Mouse (Mus musculus) liver, embryonic 18 days (tissue): ENCODE results near the gene Dennd5a. TPM values are rescaled to one million over a fixed set of nuclear protein-coding genes. Genes with fewer than 3 reads are reported as not detected.

Experiments
- polyA plus RNA-seq: library from polyadenylated mRNA; depleted of rRNA; stranded (reverse); fragments of >200 nt; gene quantifications from 2 replicates; pipeline ENCODE4 v1.2.3, GENCODE M21; 2012; rRNA removed

The Dennd5a gene
- polyA plus RNA-seq = 18.3 and 21.4 TPM in 2 replicates

DNA sequence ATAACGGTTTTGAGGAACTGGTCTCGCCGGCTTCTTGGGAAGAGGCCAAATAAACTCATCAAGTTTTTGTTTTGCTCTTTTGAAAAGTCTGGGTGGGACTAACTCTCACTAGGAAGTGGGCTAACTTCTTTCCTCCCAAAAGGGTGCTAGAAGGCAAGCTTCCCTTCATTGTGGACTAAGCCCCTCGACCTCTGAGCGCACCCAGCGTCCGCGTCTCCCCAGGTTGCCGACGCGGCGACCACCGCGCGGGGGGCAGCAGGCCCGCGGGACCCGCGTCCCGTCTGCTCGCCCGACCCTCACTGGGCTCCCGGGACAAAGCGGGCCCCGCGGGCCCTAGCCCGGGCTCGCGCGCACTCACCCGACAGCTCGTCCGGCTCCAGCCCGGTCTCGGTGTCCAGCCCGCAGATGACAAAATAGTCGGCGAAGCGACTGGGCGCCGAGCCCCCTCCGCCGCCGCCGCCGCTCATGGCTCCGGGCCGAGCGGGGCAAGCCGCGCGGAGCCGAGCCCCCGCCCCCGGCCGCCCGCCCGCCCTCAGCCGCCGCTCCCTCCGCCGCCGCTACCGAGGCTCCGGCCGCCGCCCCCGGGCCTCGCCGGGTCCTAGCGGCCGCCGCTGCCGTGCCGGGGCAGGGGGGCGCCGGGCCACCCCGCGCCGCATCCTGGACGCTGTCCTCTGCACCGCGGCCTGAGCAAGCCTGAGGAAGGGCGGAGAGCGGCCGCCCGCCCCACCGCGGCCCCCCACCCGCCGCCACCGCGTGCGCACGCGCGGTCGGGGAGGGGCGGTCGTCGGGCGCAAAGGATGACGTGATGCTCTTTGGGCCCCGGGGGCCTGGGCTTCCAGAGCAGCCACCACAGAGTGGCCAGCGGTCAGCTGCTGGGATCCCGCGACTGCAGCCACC is at the start of gene Dennd5a:
Gene Dennd5a, minus strand, starts transcription at position 755 of the 897 bp plus-strand sequence.

DNA sequence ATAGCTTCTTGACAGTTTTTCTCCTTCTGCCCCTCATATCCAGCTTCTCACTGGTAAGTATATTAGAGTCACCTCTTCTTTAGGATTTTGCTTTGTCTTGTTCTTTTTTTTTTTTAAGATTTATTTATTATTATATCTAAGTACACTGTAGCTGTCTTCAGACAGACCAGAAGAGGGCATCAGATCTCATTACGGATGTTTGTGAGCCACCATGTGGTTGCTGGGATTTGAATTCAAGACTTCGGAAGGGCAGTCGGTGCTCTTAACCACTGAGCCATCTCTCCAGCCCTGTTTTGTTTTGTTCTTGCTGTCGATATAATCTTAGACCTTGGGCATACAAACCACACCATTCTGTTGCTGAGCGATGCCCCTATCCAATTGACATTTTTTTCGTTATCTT is 26.5 kb upstream of the Dennd5a start, which contains the start of gene Tmem41b:
Gene Tmem41b, minus strand, starts transcription at position 155 of the 400 bp plus-strand sequence.

DNA sequence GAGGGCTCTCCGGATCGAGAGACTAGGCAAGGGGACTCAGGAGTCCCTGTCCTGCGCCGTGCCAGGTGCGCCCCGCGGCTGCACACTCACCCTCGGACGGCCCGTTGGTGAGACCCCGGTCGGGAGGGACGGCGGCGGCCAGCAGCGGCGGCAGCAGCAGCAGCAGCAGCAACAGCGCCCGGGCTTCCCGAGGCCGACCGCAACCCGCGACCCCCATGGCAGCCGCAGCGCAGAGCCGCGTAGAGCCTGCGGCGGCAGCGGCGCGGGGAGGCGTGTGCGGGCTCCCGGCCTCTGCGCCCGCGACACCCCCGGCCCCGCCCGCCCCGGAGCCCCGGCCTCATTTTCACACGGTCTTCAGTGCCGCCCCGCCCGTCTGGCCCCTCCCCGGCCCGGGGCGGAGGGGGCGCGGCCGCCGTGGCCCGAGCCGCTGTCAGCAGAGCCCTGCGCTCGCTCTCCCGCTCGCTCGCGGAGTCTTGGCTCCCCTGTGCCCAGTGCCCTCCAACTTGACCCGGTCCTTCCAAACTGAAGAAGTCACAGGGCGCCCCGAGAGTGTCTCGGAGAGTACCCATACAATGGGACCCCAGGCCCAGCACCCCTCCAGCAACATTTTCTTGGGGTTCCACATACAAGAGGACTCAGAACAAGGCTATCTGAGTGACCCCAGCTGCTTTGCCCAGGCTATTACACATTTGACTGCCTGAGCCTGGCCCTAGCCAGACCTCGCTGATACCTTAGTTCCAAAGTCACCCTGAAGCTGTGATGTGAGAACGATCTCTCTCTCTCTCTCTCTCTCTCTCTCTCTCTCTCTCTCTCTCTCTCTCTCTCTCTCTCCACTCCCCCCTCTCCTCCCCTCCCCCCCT is 94.7 kb downstream of the Dennd5a start, which contains the start of gene Scube2:
Gene Scube2, minus strand, starts transcription at position 310 of the 860 bp plus-strand sequence.

Other genes starting within 250 kb of the Dennd5a start
- 0.02 TPM in 1 of 2 replicates, not detected in the other for gene BC051019, start 236.6 kb downstream of the Dennd5a start, polyA plus RNA-seq
- 0.07 TPM in 1 of 2 replicates, not detected in the other for gene Ascl3, start 228.7 kb downstream of the Dennd5a start, polyA plus RNA-seq
- 17.9 and 18.6 TPM in 2 replicates for gene Tmem9b, start 207.6 kb downstream of the Dennd5a start, polyA plus RNA-seq
- 0.14 and 0.24 TPM in 2 replicates for gene Nrip3, start 178.4 kb downstream of the Dennd5a start, polyA plus RNA-seq
- gene Scube2, start 94.8 kb downstream of the Dennd5a start, polyA plus RNA-seq = 0.02 and 0.04 TPM in 2 replicates
- gene Tmem41b, start 26.5 kb upstream of the Dennd5a start, polyA plus RNA-seq = 15.4 and 18.0 TPM in 2 replicates
- gene Ipo7, start 57.8 kb upstream of the Dennd5a start, polyA plus RNA-seq = 17.3 and 19.3 TPM in 2 replicates
- gene Zfp143, start 100.7 kb upstream of the Dennd5a start, polyA plus RNA-seq = 6.9 and 7.4 TPM in 2 replicates
- gene Wee1, start 161.6 kb upstream of the Dennd5a start, polyA plus RNA-seq = 5.4 and 5.7 TPM in 2 replicates